ENCODE assay signal across 15 mouse cellular contexts in genomic region chr7:92258701-92259100, GRCm38 (mm10).
DNase-seq lines count a peak whose midpoint lies in the region; ATAC-seq and TF ChIP-seq lines count a peak whose summit lies in the region.
"Had no signal": no experiment of that assay in that cellular context is flagged by ENCODE, and none has a peak within 500 bp of the region (broad histone marks: within the 10 kb centered on the region; RNA-seq: fewer than 3 reads in every experiment).

No protein-coding gene starts in this region.

- no peaks in the 10 kb centered on the region for H3K79me2 ChIP-seq in liver, adult 2 months (ENCODE audit: control insufficient read depth, insufficient read depth, low read length)

- H3K4me3 ChIP-seq in liver, adult 2 months (ENCODE audit: insufficient read depth, low read depth, low read length), result no peak overlapping the region
- no peak overlapping the region for H3K4me3 ChIP-seq in kidney, embryonic 14.5 days (ENCODE audit: low read length)
- H3K4me3 ChIP-seq in stomach, postnatal 0 days (ENCODE audit: low read depth, low read length), result no peak overlapping the region
- H3K4me3 ChIP-seq: embryonic facial prominence, embryonic 10.5 days; heart, embryonic 15.5 days; hindbrain, embryonic 12.5 days had no signal

- no peak overlapping the region for H3K9ac ChIP-seq in liver, adult 2 months (ENCODE audit: low read depth, low read length)
- no peak overlapping the region for H3K9ac ChIP-seq in kidney, embryonic 14.5 days (ENCODE audit: low read depth, low read length)
- no peak overlapping the region for H3K9ac ChIP-seq in stomach, postnatal 0 days (ENCODE audit: low read length)
- H3K9ac ChIP-seq: heart, embryonic 15.5 days; hindbrain, embryonic 12.5 days had no signal

- no peak overlapping the region for H3K4me2 ChIP-seq in kidney, embryonic 14.5 days (replicated peaks; ENCODE audit: low read depth, low read length)
- no peak overlapping the region for H3K4me2 ChIP-seq in stomach, postnatal 0 days (replicated peaks; ENCODE audit: low read depth)
- H3K4me2 ChIP-seq: heart, embryonic 15.5 days; hindbrain, embryonic 12.5 days had no signal

- 39% methylated on average over 3 of the region's 3 CpGs for WGBS in liver, adult 2 months
- 76% methylated on average over 3 of the region's 3 CpGs for WGBS in kidney, embryonic 14.5 days
- WGBS in stomach, postnatal 0 days, result 51% methylated on average over 3 of the region's 3 CpGs

- TF ChIP-seq CTCF in liver, adult 2 months (IDR thresholded peaks at IDR 0.05; ENCODE audit: low read depth, low read length), result no peak
- TF ChIP-seq CTCF in stomach, postnatal 0 days (IDR thresholded peaks at IDR 0.05; ENCODE audit: low read depth), result no peak

- H3K27ac ChIP-seq in liver, adult 2 months (replicated peaks; ENCODE audit: insufficient read depth, low read depth, low read length), result no peak overlapping the region
- H3K27ac ChIP-seq in kidney, embryonic 14.5 days (ENCODE audit: low read depth, low read length), result no peak overlapping the region
- H3K27ac ChIP-seq in stomach, postnatal 0 days (replicated peaks), result no peak overlapping the region
- H3K27ac ChIP-seq: embryonic facial prominence, embryonic 10.5 days; heart, embryonic 15.5 days; hindbrain, embryonic 12.5 days had no signal

- H3K36me3 ChIP-seq in liver, adult 2 months (ENCODE audit: control insufficient read depth, insufficient read depth, low read length), result no peaks in the 10 kb centered on the region
- H3K36me3 ChIP-seq in kidney, embryonic 14.5 days (ENCODE audit: control insufficient read depth, insufficient read depth, low read length), result no peaks in the 10 kb centered on the region
- no peaks in the 10 kb centered on the region for H3K36me3 ChIP-seq in stomach, postnatal 0 days (ENCODE audit: control insufficient read depth, insufficient read depth, low read length)
- H3K36me3 ChIP-seq: embryonic facial prominence, embryonic 10.5 days; G1E; heart, embryonic 15.5 days; hindbrain, embryonic 12.5 days had no signal

- H3K4me1 ChIP-seq in liver, adult 2 months (ENCODE audit: control insufficient read depth, insufficient read depth, low read length), result no peaks in the 10 kb centered on the region
- no peaks in the 10 kb centered on the region for H3K4me1 ChIP-seq in kidney, embryonic 14.5 days (ENCODE audit: control insufficient read depth, insufficient read depth, low read length)
- H3K4me1 ChIP-seq in stomach, postnatal 0 days (replicated peaks; ENCODE audit: control insufficient read depth, insufficient read depth), result no peaks in the 10 kb centered on the region
- H3K4me1 ChIP-seq: heart, embryonic 15.5 days; hindbrain, embryonic 12.5 days had no signal

- ATAC-seq in kidney, embryonic 14.5 days (ENCODE audit: low FRiP score, low TSS enrichment), result 0 out of 2 replicates have a peak, but pooled peaks have one; percentile 46
- ATAC-seq in stomach, postnatal 0 days (ENCODE audit: low FRiP score, low TSS enrichment), result peak; percentile 87
- ATAC-seq: lung, postnatal 0 days had no signal

- H3K9me3 ChIP-seq in kidney, embryonic 14.5 days (ENCODE audit: control insufficient read depth, low read length), result no peaks in the 10 kb centered on the region
- no peaks in the 10 kb centered on the region for H3K9me3 ChIP-seq in stomach, postnatal 0 days (ENCODE audit: control insufficient read depth, low read length)
- H3K9me3 ChIP-seq: embryonic facial prominence, embryonic 10.5 days; G1E; heart, embryonic 15.5 days; hindbrain, embryonic 12.5 days had no signal

- TF ChIP-seq EP300 in stomach, postnatal 0 days (optimal IDR thresholded peaks at IDR 0.05), result no peak

- no peaks in the 10 kb centered on the region for H3K27me3 ChIP-seq in liver, adult 2 months (ENCODE audit: control insufficient read depth, insufficient read depth, low read length)
- no peaks in the 10 kb centered on the region for H3K27me3 ChIP-seq in kidney, embryonic 14.5 days (ENCODE audit: control insufficient read depth, insufficient read depth, low read length)
- no peaks in the 10 kb centered on the region for H3K27me3 ChIP-seq in stomach, postnatal 0 days (ENCODE audit: control insufficient read depth, insufficient read depth, low read length)
- H3K27me3 ChIP-seq: heart, embryonic 15.5 days; hindbrain, embryonic 12.5 days had no signal

- no peak for TF ChIP-seq POLR2A in liver, adult 2 months (IDR thresholded peaks at IDR 0.05; ENCODE audit: extremely low read depth, insufficient read depth, low read length)

- peak; percentile 37 for DNase-seq in liver, adult 2 months (ENCODE audit: extremely low read depth, low read depth, low spot score)
- no peak for DNase-seq in liver
- peak; percentile 45 for DNase-seq in brain, adult 2 months (ENCODE audit: low read depth, low spot score)
- DNase-seq in stomach, postnatal 0 days (ENCODE audit: low spot score), result peak; percentile 17
- DNase-seq in ovary, adult 18-20 months (ENCODE audit: low spot score), result no peak
- no peak for DNase-seq in cerebellum, postnatal 25 days
- no peak for DNase-seq in frontal cortex, adult 2 months (ENCODE audit: extremely low spot score in 1 of 2, low spot score in 1 of 2)
- DNase-seq: cerebellum, postnatal 10 days; thymus, postnatal 4 days had no signal

Comparison
In these comparisons a context has a peak if more than half of its experiments do, and no peak if none do; other contexts are left out.
1. DNase-seq: peak in liver, adult 2 months (single experiment), brain, adult 2 months (single experiment) and stomach, postnatal 0 days (single experiment); none in liver (single experiment), ovary, adult 18-20 months (single experiment), cerebellum, postnatal 25 days (0 of 2) and frontal cortex, adult 2 months (0 of 2).